Mouse (Mus musculus) E14TG2a.4 (cell line): ENCODE results near the gene Nfs1.

Source experiments
- CTCF ChIP-seq: conservative IDR thresholded peaks from 2 replicates; pipeline ENCODE4 v1.5.1; 2014; ENCODE audit warnings: low read length
- NANOG ChIP-seq: IDR thresholded peaks from 2 replicates; pipeline ENCODE4 v1.6.1; 2014; ENCODE audit warnings: borderline replicate concordance, low read length, mixed read lengths

DNA sequence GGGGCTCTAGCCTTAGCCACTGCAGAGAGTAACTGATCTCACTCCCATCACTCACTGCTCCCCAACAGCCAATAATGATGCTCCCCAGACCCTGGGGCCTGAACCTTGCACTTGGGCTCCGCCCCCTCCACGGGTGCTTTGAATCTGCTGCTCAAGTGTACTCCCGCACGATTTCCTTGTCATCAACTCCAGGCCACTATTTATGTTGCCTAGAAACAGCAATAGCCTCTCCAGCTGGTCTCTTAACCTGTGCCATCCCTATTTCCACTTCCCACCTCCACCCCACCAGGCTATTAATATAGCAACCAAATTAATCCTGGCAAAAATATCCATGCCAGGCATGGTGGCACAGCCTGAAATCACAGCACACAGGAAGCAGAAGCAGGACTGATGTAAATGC lies 64.3 kb downstream of the Nfs1 start:
- TF ChIP-seq CTCF (no peak), NANOG (no peak)
